Mouse (Mus musculus) heart, postnatal 14 days (tissue): ENCODE data around the gene 4930544D05Rik. TPM values are rescaled to one million over a fixed set of nuclear protein-coding genes. Genes with fewer than 3 reads are reported as not detected.
A peak's percentile ranks its signal among the peaks of the same experiment; 100 is the strongest.

ENCODE experiments used
- DNase-seq, 2 experiments: peaks; one replicate each; pipeline ENCODE4 v3.0.0; 2021 to 2022
- intact Hi-C: fragments of 180-260 bp; cut with DNase I; formaldehyde crosslinking; loops from one replicate; pipeline ENCODE4 v1.15.1; 2025
- total RNA-seq, 2 experiments: library from RNA; stranded (reverse); gene quantifications; 2 replicates each; pipeline ENCODE4 v1.2.3; 2021

4930544D05Rik gene
- total RNA-seq, 2 experiments from 2014 or later: not detected

- intact Hi-C loops: no loop called here
- no peak for DNase-seq
These were observed 22.6 kb downstream of the 4930544D05Rik start for GRCm38 (mm10) chr11:70638293-70638692.

DNA sequence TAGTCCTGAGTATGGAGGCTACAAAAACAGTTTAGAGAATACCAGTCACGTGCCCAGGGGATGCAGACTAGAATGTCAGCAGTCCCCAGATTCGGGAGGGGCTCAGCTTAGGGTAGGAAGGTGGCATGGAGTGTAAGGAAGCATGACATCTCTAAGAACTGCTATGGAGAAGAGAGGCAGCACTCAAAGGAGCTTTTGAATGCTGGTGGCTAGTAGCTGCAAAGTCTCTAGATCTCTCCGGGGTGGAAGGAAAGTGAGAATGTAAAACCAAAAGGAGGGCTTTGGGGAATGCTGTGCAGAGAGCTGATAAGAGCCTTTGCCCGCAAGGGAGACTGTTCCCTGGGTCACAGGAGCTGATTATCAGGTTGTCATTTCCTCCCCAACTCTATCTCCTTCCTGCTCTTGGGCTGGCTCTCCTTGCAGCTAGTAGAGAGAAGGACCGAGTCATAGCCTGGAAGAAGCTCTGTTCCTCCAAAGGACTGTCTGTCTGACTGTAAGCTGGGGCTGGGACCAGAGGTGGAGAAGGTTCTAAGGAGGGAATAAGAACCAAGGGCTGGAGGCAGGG, 23.1 kb downstream of the 4930544D05Rik start, which contains the start of gene Gp1ba:
TSS of gene Gp1ba (plus strand) at position 409 of the 565 bp plus-strand sequence.
- DNase-seq: no peak
- intact Hi-C loops: no loop called here

- intact Hi-C loops: no loop called here
- DNase-seq: no peak
These were observed 24.3 kb downstream of the 4930544D05Rik start for GRCm38 (mm10) chr11:70639976-70640375.

DNA sequence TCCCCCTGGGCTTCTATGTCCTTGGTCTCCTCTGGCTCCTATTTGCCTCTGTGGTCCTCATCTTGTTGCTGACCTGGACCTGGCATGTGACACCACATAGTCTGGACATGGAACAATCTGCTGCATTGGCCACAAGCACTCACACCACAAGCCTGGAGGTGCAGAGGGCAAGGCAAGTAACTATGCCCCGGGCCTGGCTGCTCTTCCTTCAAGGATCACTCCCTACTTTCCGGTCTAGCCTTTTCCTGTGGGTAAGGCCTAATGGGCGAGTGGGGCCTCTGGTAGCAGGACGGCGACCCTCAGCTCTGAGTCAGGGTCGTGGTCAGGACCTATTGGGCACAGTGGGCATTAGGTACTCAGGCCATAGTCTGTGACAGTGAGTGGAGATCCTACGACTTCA, 25.6 kb downstream of the 4930544D05Rik start:
- intact Hi-C loops: no loop called here
- no peak for DNase-seq

DNA sequence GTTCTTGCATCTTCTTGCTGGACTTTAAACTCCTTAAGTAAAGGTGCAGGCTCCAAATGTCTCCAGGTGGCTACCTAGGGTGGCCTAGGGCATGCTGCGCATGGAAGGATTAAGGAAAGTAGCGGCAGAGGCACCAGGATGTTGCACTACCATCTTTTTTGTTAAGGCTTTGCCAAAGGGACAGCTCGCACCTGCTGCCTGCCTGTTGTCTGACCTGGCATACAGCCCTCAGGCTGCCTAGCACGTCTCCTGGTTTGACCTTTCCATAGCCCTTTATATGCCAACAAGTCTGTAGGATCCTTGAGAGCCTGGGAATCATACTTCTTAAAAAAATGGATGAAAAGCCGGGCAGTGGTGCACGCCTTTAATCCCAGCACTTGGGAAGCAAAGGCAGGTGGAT, 27.4 kb downstream of the 4930544D05Rik start:
- no peak for DNase-seq

DNA sequence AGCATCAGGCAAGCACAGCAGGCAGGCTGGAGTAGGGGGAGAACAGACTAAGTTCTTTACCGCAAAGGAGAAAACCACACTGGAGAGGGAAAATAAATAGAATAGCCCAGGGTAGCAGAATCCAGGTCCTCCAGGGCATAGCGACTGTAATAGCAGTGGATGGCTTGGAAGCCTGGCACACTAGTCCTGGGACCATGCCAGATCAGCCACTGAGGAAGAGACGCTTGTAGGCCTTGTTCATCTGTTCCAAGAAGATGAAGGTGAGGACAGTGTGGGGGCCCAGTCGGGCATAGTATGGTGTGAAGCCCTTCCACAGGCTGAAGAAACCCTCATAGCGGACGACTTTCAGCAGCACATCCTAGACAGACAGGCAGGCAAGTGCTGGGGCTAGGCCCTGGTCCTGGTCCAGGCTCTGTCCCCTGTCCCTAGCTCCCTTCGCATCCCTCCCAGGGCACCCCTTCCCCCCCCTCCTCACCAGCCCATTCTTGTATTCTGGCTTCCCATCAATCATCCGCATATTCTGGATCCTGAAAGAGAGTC, 29.0 kb downstream of the 4930544D05Rik start:
- intact Hi-C loops: no loop called here

More for the DNA sequence above, 27.4 kb downstream of the 4930544D05Rik start:
- intact Hi-C loops: no loop called here

DNA sequence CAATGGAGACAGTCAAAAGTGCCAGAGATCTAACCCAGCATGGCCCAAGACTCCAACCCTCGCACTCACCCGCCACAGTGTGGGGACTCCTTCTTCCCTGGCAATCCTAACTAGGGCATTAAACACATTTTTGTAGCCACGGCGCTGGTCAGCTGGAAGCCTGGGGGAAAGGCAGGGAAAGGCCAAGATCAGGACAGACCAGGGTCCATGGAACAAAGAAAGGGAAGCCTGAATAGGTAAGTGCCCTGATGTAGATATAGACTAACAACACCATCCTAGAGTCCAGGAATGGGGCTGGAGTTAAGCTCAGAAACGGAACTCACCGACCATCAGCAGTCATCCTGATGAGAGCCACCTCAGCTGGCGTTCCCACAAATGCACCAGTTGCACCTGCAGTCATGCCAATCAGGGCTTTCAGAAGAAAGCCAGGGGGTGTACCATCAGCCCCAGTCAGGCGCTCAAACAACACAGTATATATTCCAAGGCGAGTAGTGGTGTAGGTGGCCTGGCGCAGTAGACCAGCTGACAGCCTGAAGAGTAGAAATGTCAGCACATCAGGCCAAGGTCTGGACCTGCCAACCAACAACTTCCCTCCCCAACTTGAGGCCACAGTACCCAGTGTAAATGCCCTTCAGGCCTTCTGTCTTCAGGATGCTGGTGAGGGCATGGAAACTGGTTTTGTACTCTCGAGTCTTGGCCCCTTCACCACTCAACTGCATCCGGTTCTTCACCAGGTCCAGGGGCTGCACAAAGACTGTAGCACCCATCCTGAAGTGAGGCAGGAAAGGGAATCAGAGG, 30.0 kb downstream of the 4930544D05Rik start:
- intact Hi-C loops: no loop called here
- no peak for DNase-seq

More for the DNA sequence above, 29.0 kb downstream of the 4930544D05Rik start:
- DNase-seq: no peak

DNA sequence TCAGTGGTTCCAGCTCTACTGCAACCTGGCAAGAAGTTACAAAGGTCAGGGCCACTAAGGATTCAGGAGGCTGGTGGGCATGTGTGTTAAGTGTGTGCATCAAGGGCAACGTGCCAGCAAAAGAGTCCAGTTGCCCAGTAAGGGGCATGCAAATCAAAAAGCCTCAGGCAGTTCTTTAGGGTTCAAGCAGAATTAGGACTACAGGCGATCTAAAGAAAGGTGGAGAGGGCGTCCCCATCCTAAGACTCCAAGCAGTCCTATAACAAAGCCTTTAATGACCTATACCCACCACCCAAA, 30.6 kb downstream of the 4930544D05Rik start:
- no peak for DNase-seq
- intact Hi-C loops: no loop called here

GRCm38 (mm10) chr11:70646691-70647650, 31.3 kb downstream of the 4930544D05Rik start, which contains the start of the genes Rnf167 and Slc25a11:
Rnf167 (plus strand) TSS chr11:70647235.
Slc25a11 (minus strand) TSS chr11:70647479.
- peak; percentile 95 to 96 for DNase-seq
- intact Hi-C loops: no loop called here

DNA sequence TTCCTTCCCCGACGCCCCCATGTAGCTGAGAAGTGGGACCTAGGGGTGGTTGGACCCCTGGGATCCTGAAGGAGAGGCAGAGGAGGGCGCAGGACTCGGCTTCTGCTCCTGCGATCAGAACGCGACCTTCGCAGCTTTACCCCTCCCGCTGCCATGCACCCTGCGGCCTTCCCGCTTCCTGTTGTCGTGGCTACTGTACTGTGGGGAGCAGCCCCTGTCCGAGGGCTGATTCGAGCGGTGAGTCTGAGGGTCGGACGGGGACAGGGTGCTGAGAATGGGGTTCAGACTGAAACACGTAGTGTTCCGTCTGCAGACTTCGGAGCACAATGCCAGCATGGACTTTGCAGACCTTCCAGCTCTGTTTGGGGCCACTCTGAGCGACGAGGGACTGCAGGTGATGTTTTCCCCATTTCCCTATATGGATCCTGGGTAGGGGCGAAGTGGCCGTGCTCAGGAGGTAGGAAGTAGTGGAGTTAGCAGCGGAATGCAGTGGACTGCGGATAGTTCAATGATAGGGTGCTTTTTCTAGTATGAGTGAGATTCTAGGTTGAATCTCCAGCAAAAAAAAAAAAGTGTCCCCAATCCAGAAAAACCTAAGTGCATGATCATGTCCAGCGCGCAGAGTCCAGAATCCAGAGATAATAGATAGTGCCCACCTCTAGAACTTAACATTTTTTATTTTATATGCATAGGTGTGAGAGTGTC, 32.2 kb downstream of the 4930544D05Rik start:
- intact Hi-C loops: no loop called here
- no peak for DNase-seq

- no peak for DNase-seq
- intact Hi-C loops: no loop called here
These were observed 32.9 kb downstream of the 4930544D05Rik start for GRCm38 (mm10) chr11:70648512-70648911.

GRCm38 (mm10) chr11:70649185-70649734, 33.6 kb downstream of the 4930544D05Rik start:
- intact Hi-C loops: no loop called here
- no peak for DNase-seq

- intact Hi-C loops: loop anchor here (10.0 kb wide), 1 partner anchor 656 kb away; the partner anchor contains the start of genes Gabarap and Phf23
- no peak for DNase-seq
These were observed 34.9 kb downstream of the 4930544D05Rik start for GRCm38 (mm10) chr11:70650322-70651175.

- intact Hi-C loops: loop anchor here (10.0 kb wide), 1 partner anchor 657 kb away; the partner anchor contains the start of genes Gabarap and Phf23
- DNase-seq: no peak
These were observed 35.7 kb downstream of the 4930544D05Rik start for GRCm38 (mm10) chr11:70651391-70651790.

- no peak for DNase-seq
- intact Hi-C loops: loop anchor here (10.0 kb wide), 1 partner anchor 657 kb away; the partner anchor contains the start of genes Gabarap and Phf23
These were observed 36.6 kb downstream of the 4930544D05Rik start for GRCm38 (mm10) chr11:70652029-70652883.

- intact Hi-C loops: loop anchor here (10.0 kb wide), 1 partner anchor 658 kb away; the partner anchor contains the start of genes Gabarap and Phf23
- DNase-seq: no peak
These were observed 37.3 kb downstream of the 4930544D05Rik start for GRCm38 (mm10) chr11:70652884-70653344.
